Mouse (Mus musculus) neural tube, embryonic 12.5 days (tissue): Measurements from ENCODE around the gene Gal. TPM values are rescaled to one million over a fixed set of nuclear protein-coding genes. Genes with fewer than 3 reads are reported as not detected.

Experiments used
- ATAC-seq: fragments of 200-750 bp; cut with Nextera tagmentation; 2 replicates; pipeline ENCODE4 v1.8.0; 2017; ENCODE audit warnings: low read depth, mild to moderate bottlenecking, moderate TSS enrichment, moderate library complexity; ENCODE audit not compliant: low FRiP score
- H3K27ac ChIP-seq: fragments of 300-500 bp; sonication (generic); 2 replicates; pipeline ENCODE4 v1.5.1; 2016
- H3K27me3 ChIP-seq: fragments of 300-500 bp; sonication (generic); replicated peaks from 2 replicates; pipeline ENCODE4 v1.6.1; 2016; ENCODE audit warnings: mild to moderate bottlenecking
- H3K36me3 ChIP-seq: fragments of 300-500 bp; sonication (generic); 2 replicates; pipeline ENCODE4 v1.6.1; 2016; ENCODE audit warnings: mild to moderate bottlenecking
- H3K4me1 ChIP-seq: fragments of 300-500 bp; sonication (generic); 2 replicates; pipeline ENCODE4 v1.6.1; 2016
- H3K4me2 ChIP-seq: fragments of 300-500 bp; sonication (generic); replicated peaks from 2 replicates; pipeline ENCODE4 v1.6.1; 2016; ENCODE audit warnings: mild to moderate bottlenecking
- H3K4me3 ChIP-seq: fragments of 300-500 bp; sonication (generic); 2 replicates; pipeline ENCODE4 v1.5.1; 2016
- H3K9ac ChIP-seq: fragments of 300-500 bp; sonication (generic); 2 replicates; pipeline ENCODE4 v1.6.1; 2016; ENCODE audit warnings: mild to moderate bottlenecking
- H3K9me3 ChIP-seq: fragments of 300-500 bp; sonication (generic); 2 replicates; pipeline ENCODE4 v1.6.1; 2016; ENCODE audit warnings: mild to moderate bottlenecking
- WGBS: fragments of 180-500 bp; shearing (Covaris S2); methylation state at CpG from one replicate; pipeline ENCODE4 v1.1.7; 2016; 5-methylcytosine and 5-hydroxymethylcytosine counted together
- polyA plus RNA-seq: library from polyadenylated mRNA; unstranded; fragments of >200 nt; fragmentation: Nextera tagmentation; extraction: Ambion mirVana; gene quantifications from 2 replicates; pipeline ENCODE4 v1.2.1, GENCODE M21; 2016

The Gal gene
- polyA plus RNA-seq, 1 experiment from 2014 or later: 28.7 TPM

DNA sequence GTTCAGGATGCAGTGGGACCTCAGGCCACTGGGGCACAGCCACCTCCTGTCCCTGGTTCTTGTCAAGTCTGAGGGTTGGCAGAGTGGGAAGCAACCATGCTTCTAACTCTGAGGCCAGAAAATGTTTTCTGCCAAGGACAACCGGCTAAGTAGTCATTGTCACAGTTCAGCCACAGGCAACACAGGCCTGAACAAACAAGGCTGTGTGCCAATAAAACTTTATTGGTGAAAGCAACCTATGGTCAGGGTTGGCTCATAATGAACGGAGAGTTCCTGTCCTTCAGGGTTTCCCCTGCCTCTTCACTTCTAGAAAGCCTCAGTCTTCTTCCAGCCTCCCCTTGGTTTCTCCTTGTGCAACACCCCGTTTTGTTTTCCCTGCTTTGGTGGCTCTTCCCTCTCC lies 21.5 kb upstream of the Gal start:
- Histone ChIP-seq H3K4me1 (no peaks in the 10 kb centered on the region), H3K4me2 (no peak overlapping the region), H3K27me3 (0 out of 2 replicates have a peak, but pooled peaks cover 3% of the 10 kb centered on the region), H3K9ac (no peak overlapping the region), H3K9me3 (no peaks in the 10 kb centered on the region), H3K4me3 (no peak overlapping the region), H3K36me3 (no peaks in the 10 kb centered on the region), H3K27ac (no peak overlapping the region)
- ATAC-seq: no peak
- WGBS: 78% methylated on average over 3 of the region's 3 CpGs

DNA sequence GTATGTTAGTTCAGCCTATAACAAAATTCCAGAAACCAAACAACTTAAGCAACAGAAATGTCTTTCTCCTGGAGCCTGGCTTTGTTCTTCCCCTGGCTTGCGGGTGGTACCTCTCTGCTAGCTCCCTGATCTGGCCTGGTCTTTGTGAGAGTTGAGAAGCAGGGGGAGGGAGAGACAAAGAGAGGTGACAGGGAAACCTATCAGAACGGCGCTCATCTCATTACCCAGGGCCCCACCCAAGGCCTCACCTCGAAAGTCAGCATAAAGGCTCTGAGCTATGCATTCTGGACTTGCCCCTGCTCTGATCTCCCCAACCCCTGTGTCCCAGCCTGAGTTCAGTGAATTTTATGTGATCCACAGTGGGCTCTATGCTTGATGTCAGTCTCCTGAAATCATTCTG lies 20.3 kb upstream of the Gal start:
- ATAC-seq: no peak
- Histone ChIP-seq H3K4me1 (no peaks in the 10 kb centered on the region), H3K36me3 (no peaks in the 10 kb centered on the region), H3K9ac (no peak overlapping the region), H3K9me3 (no peaks in the 10 kb centered on the region), H3K27me3 (0 out of 2 replicates have a peak, but pooled peaks cover 3% of the 10 kb centered on the region), H3K4me2 (no peak overlapping the region), H3K4me3 (no peak overlapping the region), H3K27ac (no peak overlapping the region)
- WGBS: 52% methylated on average over 4 of the region's 4 CpGs

DNA sequence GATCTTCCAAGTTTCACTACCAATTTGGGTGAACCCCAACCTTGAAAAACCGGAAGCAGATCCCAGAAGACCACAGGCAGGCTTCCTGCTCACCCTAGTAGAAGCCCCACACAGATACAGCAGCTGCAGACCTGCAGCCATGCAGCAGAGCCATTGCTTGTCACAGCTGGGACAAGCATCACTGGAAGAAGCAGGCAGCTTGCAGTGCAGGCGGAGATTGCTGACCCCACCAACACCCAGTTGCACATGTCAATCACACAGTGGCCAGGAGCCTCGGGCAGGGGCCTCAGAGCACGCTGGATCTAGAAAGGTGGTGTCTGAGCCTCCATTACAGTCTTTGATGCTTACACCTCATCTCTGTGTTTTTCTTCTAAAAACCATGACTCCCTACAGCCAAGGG lies 19.8 kb upstream of the Gal start:
- ATAC-seq: no peak
- Histone ChIP-seq H3K27ac (no peak overlapping the region), H3K27me3 (0 out of 2 replicates have a peak, but pooled peaks cover 3% of the 10 kb centered on the region), H3K9ac (no peak overlapping the region), H3K36me3 (no peaks in the 10 kb centered on the region), H3K4me2 (no peak overlapping the region), H3K9me3 (no peaks in the 10 kb centered on the region), H3K4me1 (no peaks in the 10 kb centered on the region), H3K4me3 (no peak overlapping the region)
- 65% methylated on average over 4 of the region's 4 CpGs for WGBS

DNA sequence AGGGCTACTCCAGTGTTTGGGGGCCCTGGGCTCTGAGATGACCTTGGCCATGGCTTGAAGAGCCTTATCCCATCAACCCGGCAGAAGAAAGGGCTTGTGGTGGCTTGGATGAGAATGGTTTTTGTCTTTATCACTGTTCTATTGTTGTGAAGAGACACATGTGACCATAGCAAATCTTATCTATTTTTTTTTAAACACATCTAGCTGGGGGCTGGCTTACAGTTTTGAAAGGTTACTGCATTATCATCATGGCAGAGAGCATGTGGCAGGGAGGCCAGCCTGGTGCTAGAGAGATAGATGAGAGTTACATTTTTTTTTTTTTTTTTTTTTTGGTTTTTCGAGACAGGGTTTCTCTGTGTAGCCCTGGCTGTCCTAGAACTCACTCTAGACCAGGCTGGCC lies 17.6 kb upstream of the Gal start:
- ATAC-seq: no peak
- Histone ChIP-seq H3K9me3 (no peaks in the 10 kb centered on the region), H3K27ac (no peak overlapping the region), H3K4me1 (no peaks in the 10 kb centered on the region), H3K27me3 (no peaks in the 10 kb centered on the region), H3K36me3 (no peaks in the 10 kb centered on the region), H3K4me3 (no peak overlapping the region), H3K9ac (no peak overlapping the region), H3K4me2 (no peak overlapping the region)
- WGBS: 88% methylated on average over 2 of the region's 2 CpGs

DNA sequence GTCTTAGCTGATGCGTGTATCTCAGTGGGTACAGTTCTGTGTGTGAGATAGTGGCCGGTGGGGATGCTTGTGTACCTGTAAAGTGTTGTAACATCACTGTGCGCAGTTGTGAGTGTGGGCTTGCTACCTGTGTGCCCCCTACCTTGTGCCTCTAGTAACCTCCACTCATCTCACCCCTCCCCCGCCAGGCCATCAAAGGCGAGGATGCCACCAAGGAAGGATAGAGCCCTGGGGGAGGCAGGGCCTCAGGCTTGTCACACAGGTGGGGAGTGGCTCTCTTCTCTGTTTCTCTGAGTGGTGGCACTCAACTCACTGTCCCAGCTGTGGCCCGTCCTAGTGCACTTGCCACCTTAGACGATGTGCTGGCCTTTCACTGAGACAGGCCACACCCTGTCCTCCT lies 16.7 kb upstream of the Gal start:
- no peak overlapping the region for H3K27ac ChIP-seq
- H3K27me3 ChIP-seq: no peaks in the 10 kb centered on the region
- no peak overlapping the region for H3K4me3 ChIP-seq
- no peak for ATAC-seq
- 70% methylated on average over 7 of the region's 7 CpGs for WGBS
- no peaks in the 10 kb centered on the region for H3K36me3 ChIP-seq
- no peak overlapping the region for H3K4me2 ChIP-seq
- H3K9ac ChIP-seq: no peak overlapping the region
- no peaks in the 10 kb centered on the region for H3K9me3 ChIP-seq
- H3K4me1 ChIP-seq: no peaks in the 10 kb centered on the region

DNA sequence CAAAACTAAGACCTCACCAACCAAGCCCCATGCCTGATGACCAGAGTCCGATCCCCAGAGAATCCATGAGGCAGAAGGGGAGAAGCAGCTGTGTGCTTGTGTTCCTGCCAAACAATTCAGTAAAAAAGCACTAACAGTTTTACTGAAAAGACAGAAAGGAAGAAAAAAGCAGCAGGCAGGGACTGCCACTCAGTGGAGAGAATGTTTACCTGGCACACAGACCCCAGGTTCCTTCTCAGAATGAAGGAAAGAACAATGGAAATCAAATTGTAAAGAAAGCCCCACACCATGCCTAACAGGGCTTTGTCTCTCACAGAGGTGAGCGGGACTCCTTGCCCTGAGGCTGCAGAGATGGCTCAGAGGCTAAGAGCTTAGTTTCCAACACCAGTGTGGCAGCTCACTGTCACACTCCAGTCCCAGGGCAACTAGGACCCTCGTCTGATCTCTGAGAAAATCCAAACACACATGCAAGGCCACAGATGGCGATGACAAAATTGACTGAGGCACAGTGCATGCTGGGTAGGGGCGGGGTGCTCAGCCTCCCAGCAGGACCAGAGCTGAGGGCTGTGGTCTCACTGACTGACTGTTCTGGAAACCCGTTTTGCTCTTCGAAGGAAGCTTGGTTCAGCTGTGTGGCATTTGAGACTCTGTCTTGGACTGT lies 14.9 kb upstream of the Gal start:
- Histone ChIP-seq H3K4me2 (no peak overlapping the region), H3K9me3 (no peaks in the 10 kb centered on the region), H3K4me1 (no peaks in the 10 kb centered on the region), H3K27ac (no peak overlapping the region), H3K4me3 (no peak overlapping the region), H3K27me3 (no peaks in the 10 kb centered on the region), H3K9ac (no peak overlapping the region), H3K36me3 (no peaks in the 10 kb centered on the region)
- 51% methylated on average over 7 of the region's 7 CpGs for WGBS
- ATAC-seq: no peak

DNA sequence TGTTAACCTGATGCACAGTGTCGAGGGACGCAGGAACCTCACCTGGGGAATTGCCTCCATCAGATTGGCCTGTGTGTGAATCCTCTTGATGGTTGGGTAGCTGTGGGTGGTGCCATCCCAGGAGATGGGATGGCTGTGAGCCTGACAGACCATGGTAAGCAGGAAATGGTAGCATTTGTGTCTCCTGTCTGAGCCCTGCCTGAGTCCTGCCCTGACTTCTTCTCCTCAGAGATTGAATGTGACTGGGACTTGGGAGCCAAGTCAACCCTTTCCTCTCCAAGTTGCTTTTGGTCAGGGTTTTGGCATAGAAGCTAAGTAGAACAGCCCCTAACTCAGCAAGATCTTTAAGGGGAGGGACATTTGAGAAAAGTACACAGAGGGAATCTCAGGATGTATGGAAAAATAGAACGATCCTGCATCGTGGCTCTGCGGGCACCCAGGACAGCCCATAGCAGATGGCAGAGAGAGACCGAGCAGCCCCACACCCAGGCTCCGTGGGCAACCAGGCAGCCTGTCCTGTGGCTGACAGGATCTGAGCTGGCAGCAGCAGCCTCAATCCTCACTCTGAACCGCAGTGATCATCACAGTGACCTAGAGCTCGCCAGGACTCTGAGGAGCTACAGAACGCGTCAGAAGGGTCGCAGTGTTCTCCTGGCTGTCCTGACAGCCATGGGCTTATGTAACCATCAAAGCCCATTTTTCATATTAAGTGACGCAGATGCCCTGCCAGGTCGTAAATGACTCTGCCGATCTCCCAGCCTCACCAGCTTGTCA lies 13.9 kb upstream of the Gal start:
- WGBS: 85% methylated on average over 15 of the region's 15 CpGs
- Histone ChIP-seq H3K9ac (no peak overlapping the region), H3K36me3 (no peaks in the 10 kb centered on the region), H3K27me3 (no peaks in the 10 kb centered on the region), H3K4me3 (no peak overlapping the region), H3K4me2 (no peak overlapping the region), H3K27ac (no peak overlapping the region), H3K9me3 (no peaks in the 10 kb centered on the region), H3K4me1 (no peaks in the 10 kb centered on the region)
- ATAC-seq: no peak

DNA sequence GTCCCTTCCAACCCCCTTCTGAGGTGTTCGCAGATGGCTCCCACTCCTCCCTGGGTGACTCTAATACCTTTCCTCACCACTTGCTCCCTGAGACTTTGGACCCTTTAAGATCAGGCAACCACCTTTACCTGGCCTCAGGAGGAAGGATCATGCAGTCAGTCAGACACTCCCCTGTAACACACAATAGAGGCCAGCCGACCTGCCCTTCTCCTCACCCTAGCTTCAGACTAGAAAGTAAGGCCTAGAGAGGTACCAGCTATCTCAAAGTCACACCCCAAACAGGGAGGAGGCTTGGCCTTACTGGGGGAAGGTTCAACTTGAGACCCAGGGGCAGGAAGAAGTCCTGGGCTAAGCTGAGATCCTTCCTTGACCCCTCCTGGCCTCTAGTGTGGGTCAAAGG lies 9.9 kb upstream of the Gal start:
- H3K9ac ChIP-seq: no peak overlapping the region

DNA sequence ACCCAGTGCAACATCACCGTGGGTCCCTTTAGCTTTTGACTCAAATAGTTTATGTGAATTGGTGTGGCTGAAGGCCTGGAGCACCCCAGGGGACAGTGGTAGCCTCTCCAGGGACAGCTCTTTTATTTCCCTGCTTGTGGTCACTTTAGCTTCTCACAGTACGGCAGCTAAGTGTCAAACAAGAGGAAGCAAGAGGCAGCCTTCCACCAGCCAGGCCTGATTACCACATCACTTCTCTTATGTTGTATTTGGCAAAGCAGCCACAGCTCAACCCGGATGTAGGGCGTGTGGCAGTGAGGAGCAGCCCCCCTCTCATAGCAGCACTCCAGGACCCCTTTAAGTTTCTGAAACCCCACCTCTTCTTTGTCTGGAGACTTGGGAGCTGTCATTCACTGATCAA lies 8.6 kb upstream of the Gal start:
- Histone ChIP-seq H3K27ac (no peak overlapping the region), H3K9me3 (no peaks in the 10 kb centered on the region), H3K4me2 (no peak overlapping the region), H3K36me3 (no peaks in the 10 kb centered on the region), H3K4me1 (no peaks in the 10 kb centered on the region), H3K9ac (no peak overlapping the region), H3K4me3 (no peak overlapping the region), H3K27me3 (no peaks in the 10 kb centered on the region)
- no peak for ATAC-seq
- 53% methylated on average over 4 of the region's 4 CpGs for WGBS

More for the DNA sequence above, 9.9 kb upstream of the Gal start:
- Histone ChIP-seq H3K9me3 (no peaks in the 10 kb centered on the region), H3K4me3 (no peak overlapping the region), H3K4me1 (no peaks in the 10 kb centered on the region), H3K36me3 (no peaks in the 10 kb centered on the region), H3K27ac (no peak overlapping the region), H3K27me3 (no peaks in the 10 kb centered on the region), H3K4me2 (no peak overlapping the region)
- no peak for ATAC-seq
- WGBS: 84% methylated on average over 2 of the region's 2 CpGs

DNA sequence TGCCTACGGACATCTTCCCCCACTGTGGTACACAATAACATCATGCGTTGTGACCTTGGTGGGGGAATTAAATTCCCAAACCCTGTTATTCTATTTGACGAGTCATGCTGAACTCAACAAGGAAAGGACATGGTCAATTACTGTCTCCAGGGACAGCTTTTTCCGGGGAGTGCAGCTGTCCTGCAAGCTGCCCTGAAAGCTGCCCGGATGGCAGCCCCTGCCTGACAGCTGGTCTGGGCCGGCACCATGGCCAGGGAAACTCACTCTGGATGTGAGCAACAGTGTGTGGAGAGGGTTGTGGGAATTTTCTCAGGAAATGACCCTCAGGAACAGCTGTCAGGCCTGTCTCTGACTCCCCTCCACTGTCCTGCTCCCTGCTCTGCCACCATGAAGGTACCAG lies 8.1 kb upstream of the Gal start:
- H3K27me3 ChIP-seq: no peaks in the 10 kb centered on the region
- no peak overlapping the region for H3K27ac ChIP-seq
- peak; percentile 55; the same call in 1 of the 2 replicates for ATAC-seq
- H3K4me3 ChIP-seq: no peak overlapping the region
- H3K9me3 ChIP-seq: no peaks in the 10 kb centered on the region
- no peaks in the 10 kb centered on the region for H3K36me3 ChIP-seq
- H3K4me2 ChIP-seq: no peak overlapping the region
- no peak overlapping the region for H3K9ac ChIP-seq
- 39% methylated on average over 6 of the region's 6 CpGs for WGBS
- H3K4me1 ChIP-seq: no peaks in the 10 kb centered on the region

DNA sequence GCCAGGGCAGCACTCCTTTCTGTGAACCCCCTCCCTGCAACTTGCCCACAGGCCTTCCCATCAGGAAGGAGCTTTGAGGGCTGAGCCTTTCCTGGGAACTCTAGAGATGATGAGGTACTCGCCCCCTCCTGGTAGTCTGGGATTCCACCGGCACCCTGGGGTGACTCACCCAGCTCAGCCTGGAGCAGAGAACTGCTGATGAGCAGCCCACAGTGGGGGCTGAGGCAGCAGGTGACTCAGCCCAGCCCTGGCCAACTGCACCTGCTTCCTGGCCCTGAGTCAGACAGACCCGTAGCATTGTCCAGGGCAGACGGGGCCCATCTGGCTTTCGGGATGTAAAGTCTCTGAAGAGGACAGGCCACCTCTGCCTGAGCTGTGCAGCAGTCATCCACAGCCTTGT lies 4.9 kb upstream of the Gal start:
- no peak for ATAC-seq
- H3K27ac ChIP-seq: no peak overlapping the region
- no peak overlapping the region for H3K4me3 ChIP-seq
- WGBS: 63% methylated on average over 5 of the region's 5 CpGs
- peaks cover 5% of the 10 kb centered on the region; the same call in 1 of the 2 replicates for H3K4me1 ChIP-seq
- H3K27me3 ChIP-seq: peaks cover 16% of the 10 kb centered on the region
- H3K9me3 ChIP-seq: no peaks in the 10 kb centered on the region
- H3K4me2 ChIP-seq: no peak overlapping the region
- no peaks in the 10 kb centered on the region for H3K36me3 ChIP-seq
- no peak overlapping the region for H3K9ac ChIP-seq

DNA sequence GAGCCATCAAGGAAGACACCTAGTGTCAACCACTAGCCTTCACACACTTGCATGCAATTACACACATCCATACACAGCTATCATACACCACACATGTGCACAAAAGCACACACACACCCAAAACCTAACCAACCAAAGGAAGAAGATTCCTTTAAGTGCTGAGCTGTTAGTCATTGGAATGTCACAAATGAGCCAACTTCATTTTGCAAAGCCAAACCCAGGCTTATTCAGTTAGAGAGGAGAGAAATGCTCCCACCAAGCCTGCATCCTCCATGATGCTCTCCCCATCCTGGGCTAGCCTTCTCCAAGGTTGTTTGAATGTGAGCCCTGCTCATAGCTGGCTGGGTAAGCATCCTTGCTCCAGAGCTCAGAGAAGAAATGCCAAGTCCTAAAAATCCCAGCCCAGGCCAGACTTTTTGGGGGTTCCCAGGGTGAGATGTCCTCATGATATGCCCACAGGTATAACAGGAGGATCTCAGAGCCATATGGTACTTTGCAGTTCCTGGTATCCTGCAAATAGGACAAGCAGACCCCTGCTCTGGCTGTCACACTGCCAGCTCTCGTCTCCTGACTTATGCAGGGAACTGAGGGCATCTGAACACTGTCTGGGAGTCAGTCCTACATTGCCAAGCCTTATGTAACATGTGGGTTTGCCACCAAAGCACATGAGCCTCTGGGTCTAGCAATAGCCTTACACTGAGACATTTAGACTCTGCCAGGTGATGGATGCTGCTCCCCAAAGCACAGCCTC lies 8.6 kb downstream of the Gal start:
- no peak for ATAC-seq
- Histone ChIP-seq H3K4me2 (no peak overlapping the region), H3K4me1 (no peaks in the 10 kb centered on the region), H3K4me3 (no peak overlapping the region), H3K36me3 (no peaks in the 10 kb centered on the region), H3K27me3 (no peaks in the 10 kb centered on the region), H3K9me3 (no peaks in the 10 kb centered on the region), H3K27ac (no peak overlapping the region), H3K9ac (no peak overlapping the region)
- 53% methylated on average over 1 of the region's 1 CpGs for WGBS
